Mouse (Mus musculus) c-Kit-positive CD71-negative TER-119-negative erythroid progenitor cells, embryonic 14.5 days (primary cell): ENCODE measurements around the gene Sprr2f.

Source experiments
- DNase-seq: peaks from one replicate; pipeline ENCODE4 v3.0.0-alpha.2; 2013; ENCODE audit warnings: low read depth

Sprr2f gene

GRCm38 (mm10) chr3:92364887-92365286 lies at the start of gene Sprr2f:
Gene Sprr2f (plus strand): TSS chr3:92365187.
- DNase-seq = no peak

- no peak for DNase-seq
These were observed 48.7 kb upstream of the Sprr2f start, which contains the start of gene Sprr2b for GRCm38 (mm10) chr3:92316320-92316719. Gene Sprr2b (plus strand): TSS chr3:92316620.

- no peak for DNase-seq
These were observed 47.6 kb upstream of the Sprr2f start for GRCm38 (mm10) chr3:92317384-92317783.

GRCm38 (mm10) chr3:92336278-92336677 lies 28.7 kb upstream of the Sprr2f start:
- no peak for DNase-seq

GRCm38 (mm10) chr3:92338840-92339239 lies 26.1 kb upstream of the Sprr2f start, which contains the start of gene Sprr2d:
Gene Sprr2d (plus strand): TSS chr3:92339140.
- DNase-seq = no peak

GRCm38 (mm10) chr3:92351843-92352242 lies 13.1 kb upstream of the Sprr2f start, which contains the start of gene Sprr2e:
Gene Sprr2e (plus strand): TSS chr3:92352143.
- DNase-seq = no peak

GRCm38 (mm10) chr3:92361619-92362018 lies 3.4 kb upstream of the Sprr2f start:
- no peak for DNase-seq

- no peak for DNase-seq
These were observed 8.6 kb downstream of the Sprr2f start for GRCm38 (mm10) chr3:92373613-92374012.

- DNase-seq = no peak
These were observed 20.4 kb downstream of the Sprr2f start, which contains the start of gene Sprr2h for GRCm38 (mm10) chr3:92385385-92385784. Gene Sprr2h (plus strand): TSS chr3:92385685.

- no peak for DNase-seq
These were observed 29.3 kb downstream of the Sprr2f start for GRCm38 (mm10) chr3:92394301-92394700.

- DNase-seq = no peak
These were observed 42.7 kb downstream of the Sprr2f start, which contains the start of gene Sprr2i for GRCm38 (mm10) chr3:92407691-92408090. Gene Sprr2i (plus strand): TSS chr3:92407991.
